Mouse (Mus musculus) left cerebral cortex, adult 11 months (tissue): ENCODE results near the gene Chia1.
"Not testable (repeated sequence)": the region's sequence is repeated elsewhere in the genome, so short reads cannot be mapped to it uniquely, and the experiment has no call there.

ENCODE experiments used
- DNase-seq: peaks from one replicate; pipeline ENCODE4 v3.0.0; 2022; ENCODE audit warnings: low spot score

The Chia1 gene

GRCm38 (mm10) chr3:106112929-106113328 lies at the start of gene Chia1:
Chia1 (plus strand) TSS chr3:106113229.
- no peak for DNase-seq

- not testable (repeated sequence) for DNase-seq
These were observed 45.3 kb upstream of the Chia1 start for GRCm38 (mm10) chr3:106067707-106068106.

- no peak for DNase-seq
These were observed 42.0 kb upstream of the Chia1 start for GRCm38 (mm10) chr3:106070994-106071393.

DNA sequence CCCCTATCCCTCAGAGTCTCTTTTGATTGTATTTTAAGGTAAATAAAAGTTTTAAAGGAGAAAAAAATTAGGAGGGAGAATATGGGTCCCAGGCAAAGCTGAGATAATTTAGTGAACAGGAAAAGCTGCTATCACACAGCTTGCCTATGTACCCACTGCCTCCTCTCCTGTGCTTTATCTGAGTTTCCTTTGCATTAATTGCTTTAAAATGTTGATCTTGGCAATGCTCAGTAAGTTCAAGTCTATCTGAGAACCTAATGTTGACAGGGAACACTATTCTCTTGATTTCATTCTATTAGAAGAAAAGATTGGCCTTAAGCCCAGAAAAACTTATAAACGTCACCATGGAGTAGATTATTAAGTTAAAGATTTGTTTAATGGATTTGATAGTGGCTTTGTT lies 38.2 kb upstream of the Chia1 start:
- DNase-seq: no peak

GRCm38 (mm10) chr3:106126999-106127398 lies 14.0 kb downstream of the Chia1 start:
- DNase-seq: no peak

DNA sequence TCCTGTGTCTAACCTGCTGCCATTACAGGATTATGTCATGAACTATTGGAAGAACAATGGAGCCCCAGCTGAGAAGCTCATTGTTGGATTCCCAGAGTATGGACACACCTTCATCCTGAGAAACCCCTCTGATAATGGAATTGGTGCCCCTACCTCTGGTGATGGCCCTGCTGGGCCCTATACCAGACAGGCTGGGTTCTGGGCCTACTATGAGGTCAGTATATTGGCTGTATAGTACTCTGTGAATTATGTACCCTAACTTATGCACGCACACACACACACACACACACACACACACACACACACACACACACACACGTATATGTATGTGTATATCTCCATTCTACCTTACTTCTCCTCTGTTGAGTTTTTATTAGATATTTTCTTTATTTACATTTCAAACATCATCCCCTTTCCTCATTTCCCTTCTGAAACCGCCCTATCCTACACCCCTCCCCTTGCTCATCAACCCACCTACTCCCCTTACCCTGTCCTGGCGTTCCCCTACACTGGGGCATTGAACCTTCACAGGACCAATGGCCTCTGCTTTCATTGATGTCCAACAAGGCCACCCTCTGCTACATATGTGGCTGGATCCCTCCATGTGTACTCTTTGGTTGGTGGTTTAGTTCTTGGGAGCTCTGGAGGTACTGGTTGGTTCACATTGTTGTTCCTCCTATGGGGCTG lies 15.9 kb downstream of the Chia1 start:
- no peak for DNase-seq

DNA sequence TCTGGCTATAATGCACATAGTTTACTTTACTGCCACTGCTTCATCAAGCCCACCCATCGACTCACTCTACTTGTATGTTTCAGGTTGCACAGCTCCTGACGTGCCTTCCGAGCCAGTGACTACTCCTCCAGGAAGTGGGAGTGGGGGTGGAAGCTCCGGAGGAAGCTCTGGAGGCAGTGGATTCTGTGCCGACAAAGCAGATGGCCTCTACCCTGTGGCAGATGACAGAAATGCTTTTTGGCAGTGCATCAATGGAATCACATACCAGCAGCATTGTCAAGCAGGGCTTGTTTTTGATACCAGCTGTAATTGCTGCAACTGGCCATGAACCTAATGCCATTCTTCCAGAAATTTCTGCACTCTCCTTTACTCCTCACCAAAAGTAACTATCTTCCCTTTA lies 18.7 kb downstream of the Chia1 start:
- peak; percentile 53 for DNase-seq

- DNase-seq: no peak
These were observed 31.1 kb downstream of the Chia1 start for GRCm38 (mm10) chr3:106144081-106144480.

DNA sequence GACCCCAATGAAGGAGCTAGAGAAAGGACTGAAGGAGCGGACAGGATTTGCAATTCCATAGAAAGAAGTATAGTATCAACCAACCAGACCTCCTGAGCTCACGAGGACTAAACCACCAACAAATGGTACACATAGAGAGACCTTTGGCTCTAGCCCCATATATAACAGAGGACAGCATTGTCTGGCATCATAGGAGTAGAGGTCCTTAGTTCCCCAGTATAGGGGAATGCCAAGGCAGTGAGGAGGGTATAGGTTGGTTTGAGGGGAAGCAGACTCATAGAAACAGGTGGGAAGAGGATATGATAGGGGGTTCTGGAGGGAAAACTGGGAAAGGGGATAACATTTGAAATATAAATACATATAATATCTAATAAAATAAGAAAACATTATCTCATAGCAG lies 41.4 kb downstream of the Chia1 start:
- DNase-seq: no peak

DNA sequence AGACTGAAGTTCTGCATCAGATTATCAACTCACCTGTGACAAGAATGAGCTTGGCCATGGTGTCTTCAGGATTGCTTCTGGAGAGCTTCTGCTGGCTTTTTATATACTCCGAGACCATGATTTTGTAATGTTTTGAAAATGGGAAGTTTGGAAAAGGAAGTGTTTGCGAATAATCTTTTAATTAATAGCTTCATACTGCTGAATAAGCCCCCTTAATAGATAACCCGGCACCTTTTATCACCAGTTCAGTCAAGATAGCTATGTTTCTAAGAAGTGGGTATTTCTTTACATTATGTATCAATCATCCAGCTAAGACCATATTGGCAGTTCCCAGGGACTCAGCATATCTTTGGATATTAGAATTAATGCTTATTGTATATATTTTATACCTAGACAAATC lies 54.4 kb downstream of the Chia1 start, which contains the start of gene Chil3:
Gene Chil3, minus strand, starts transcription at position 101 of the 400 bp plus-strand sequence.
- DNase-seq: no peak

- no peak for DNase-seq
These were observed 57.6 kb downstream of the Chia1 start for GRCm38 (mm10) chr3:106170522-106171053.

DNA sequence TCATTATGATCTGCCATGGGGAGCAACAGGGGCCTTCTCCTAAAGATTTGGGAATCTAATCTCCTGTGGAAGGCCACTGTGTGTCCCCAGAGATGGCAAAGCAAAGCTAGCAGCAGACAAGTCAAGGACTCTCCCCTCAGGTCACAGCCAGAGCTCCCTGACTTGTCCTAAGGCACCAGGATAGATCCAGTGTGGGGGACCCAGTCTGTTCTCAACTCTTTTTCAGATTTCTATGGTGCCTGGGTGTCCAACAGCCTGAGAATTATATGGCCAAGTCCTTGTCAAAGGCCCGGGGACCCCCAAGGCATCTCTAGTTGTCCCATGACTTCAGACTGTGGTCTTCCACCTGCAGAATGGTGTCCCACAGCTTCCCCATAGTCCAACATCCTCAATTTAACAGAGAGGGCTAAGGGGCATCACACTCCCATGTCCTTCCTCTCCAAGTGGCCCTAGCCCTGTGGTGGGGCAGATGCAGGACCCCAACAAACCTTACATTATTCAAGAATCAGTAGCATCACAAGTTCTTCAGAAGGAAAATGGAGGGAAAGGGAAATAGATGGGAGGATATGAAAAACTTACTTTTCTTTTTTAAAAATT lies 58.2 kb downstream of the Chia1 start:
- no peak for DNase-seq

- not testable (repeated sequence) for DNase-seq
These were observed 59.5 kb downstream of the Chia1 start for GRCm38 (mm10) chr3:106172506-106172905.

DNA sequence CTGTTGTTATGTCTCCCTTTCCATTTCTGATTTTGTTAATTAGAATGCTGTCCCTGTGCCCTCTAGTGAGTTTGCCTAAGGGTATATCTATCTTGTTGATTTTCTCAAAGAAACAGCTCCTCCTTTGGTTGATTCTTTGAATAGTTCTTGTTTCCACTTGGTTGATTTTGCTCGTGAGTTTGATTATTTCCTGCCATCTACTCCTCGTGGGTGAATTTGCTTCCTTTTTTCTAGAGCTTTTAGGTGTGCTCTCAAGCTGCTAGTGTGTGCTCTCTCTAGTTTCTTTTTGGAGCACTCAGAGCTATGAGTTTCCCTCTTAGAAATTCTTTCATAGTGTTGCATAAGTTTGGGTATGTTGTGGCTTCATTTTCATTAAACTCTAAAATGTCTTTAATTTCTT lies 61.9 kb downstream of the Chia1 start:
- DNase-seq: not testable (repeated sequence)

- DNase-seq: no peak
These were observed 64.6 kb downstream of the Chia1 start for GRCm38 (mm10) chr3:106177509-106178189.
